Mouse (Mus musculus): ENCODE data around the gene Fat2. TPM values are rescaled to one million over a fixed set of nuclear protein-coding genes. Genes with fewer than 3 reads are reported as not detected.

Gene Fat2
- not detected in 2 replicates for polyA plus RNA-seq (2016; fragmentation: Nextera tagmentation; extraction: Ambion mirVana)

DNA sequence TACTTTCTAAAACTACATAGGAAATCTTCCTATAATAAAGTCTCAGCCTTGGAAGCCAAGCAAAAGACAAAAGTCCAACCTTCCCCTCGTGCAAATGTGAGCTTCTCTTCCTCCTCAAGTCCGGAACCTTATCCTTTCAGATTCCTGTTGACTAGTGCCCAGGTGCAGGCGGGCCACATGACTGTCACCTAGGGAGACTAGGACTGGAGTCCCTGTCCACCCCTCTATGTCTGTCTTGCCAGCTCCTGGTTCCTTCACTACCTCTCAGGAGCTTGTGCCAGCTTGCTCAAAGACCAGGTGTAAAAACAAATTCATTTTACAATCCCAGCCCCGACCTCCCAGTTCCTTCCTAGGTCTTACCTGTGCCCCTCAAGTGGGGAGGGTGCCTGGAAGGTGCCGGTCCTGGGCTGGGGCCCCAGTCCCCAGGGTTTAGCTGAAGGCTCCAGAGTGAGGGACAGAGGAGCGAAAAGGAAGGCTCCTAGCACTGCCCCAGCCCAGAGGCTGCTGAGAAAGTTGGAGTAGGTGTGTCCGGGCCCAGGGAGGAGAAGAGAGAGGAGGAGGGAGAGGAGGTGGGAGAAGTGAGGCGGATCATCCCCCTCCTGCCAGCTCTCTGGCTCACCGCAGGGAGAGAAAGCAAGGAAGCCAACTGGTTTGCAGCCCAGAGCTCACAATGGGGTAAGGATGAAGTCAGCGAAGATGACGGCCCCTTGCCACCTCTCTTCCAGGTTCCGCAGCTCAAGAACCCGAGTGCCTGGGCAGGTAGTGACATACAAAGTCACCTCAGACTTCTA is at the start of gene Fat2:
TSS of gene Fat2 (minus strand) at position 464 of the 791 bp plus-strand sequence.
- Histone ChIP-seq H3K27me3 (replicated peaks) (0 out of 2 replicates have a peak, but pooled peaks cover 7% of the 10 kb centered on the region), H3K4me3 (no peak within 1 kb of the TSS), H3K4me1 (no peaks in the 10 kb centered on the region), H3K27ac (no peak within 1 kb of the TSS), H3K36me3 (no peaks in the 10 kb centered on the region), H3K9me3 (replicated peaks) (no peaks in the 10 kb centered on the region), H3K4me2 (no peak within 1 kb of the TSS), H3K9ac (no peak within 1 kb of the TSS)
- no peak for ATAC-seq
- WGBS (ENCODE audit: insufficient replicate concordance): 34% methylated on average over 13 of the region's 13 CpGs

DNA sequence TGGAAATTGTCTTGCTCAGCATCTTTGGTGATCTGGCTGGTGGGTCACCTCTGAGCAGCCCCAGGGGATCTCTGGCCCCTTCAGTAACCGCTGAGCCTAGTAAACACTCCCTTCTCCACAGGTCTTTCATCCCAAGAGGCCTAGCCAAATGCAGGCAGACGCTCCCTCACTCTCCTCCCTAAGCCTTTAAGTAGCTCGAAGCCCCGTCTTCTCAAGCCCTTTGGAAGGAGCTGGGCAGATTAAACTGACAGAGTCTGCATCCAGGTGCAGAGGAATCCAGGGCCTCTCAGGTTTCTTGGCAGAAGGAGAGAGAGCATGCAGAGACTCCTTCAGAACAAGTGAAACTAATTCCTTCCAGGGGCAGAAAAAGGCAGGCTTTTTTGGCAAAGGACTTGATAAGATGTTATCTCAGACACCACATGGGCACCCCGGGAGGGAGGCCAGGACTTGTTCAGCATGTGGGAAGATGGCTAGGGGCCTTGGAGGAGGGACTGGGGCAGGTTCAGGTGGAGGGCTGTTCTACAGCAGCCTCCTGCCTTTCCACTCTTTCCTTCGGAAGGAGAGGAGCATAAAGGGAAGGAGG is 47.2 kb upstream of the Fat2 start:
- no peak for ATAC-seq
- Histone ChIP-seq H3K4me2 (no peak overlapping the region), H3K9ac (no peak overlapping the region), H3K27me3 (replicated peaks) (peaks cover 32% of the 10 kb centered on the region), H3K27ac (no peak overlapping the region), H3K36me3 (no peaks in the 10 kb centered on the region), H3K4me1 (peaks cover 10% of the 10 kb centered on the region; the same call in 1 of the 2 replicates), H3K4me3 (no peak overlapping the region), H3K9me3 (replicated peaks) (no peaks in the 10 kb centered on the region)
- WGBS (ENCODE audit: insufficient replicate concordance): 38% methylated on average over 6 of the region's 6 CpGs

DNA sequence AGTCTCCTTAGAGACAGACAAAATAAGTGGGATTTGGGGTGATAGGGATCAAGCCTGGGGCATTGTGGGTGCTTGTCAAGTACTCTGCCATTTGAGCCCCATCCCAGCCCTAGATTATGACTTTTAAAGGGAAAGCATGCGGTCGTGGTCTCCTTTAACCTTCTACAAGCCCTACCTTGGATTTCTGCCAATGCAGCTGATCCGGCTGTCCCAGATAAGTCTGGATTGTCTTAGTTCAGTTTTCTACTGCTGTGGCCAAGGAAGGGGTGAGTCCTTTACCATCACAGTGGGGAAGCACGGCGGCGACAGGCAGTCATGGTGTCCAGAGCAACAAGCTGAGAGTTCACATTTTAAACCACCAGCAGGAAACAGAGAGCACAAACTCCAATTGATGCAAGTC is 44.5 kb upstream of the Fat2 start:
- Histone ChIP-seq H3K4me1 (peaks cover 10% of the 10 kb centered on the region; the same call in 1 of the 2 replicates), H3K9me3 (replicated peaks) (no peaks in the 10 kb centered on the region), H3K4me2 (no peak overlapping the region), H3K27ac (no peak overlapping the region), H3K9ac (no peak overlapping the region), H3K36me3 (no peaks in the 10 kb centered on the region), H3K27me3 (replicated peaks) (peaks cover 19% of the 10 kb centered on the region; the same call in 1 of the 2 replicates), H3K4me3 (no peak overlapping the region)
- WGBS (ENCODE audit: insufficient replicate concordance): 70% methylated on average over 6 of the region's 6 CpGs
- no peak for ATAC-seq

DNA sequence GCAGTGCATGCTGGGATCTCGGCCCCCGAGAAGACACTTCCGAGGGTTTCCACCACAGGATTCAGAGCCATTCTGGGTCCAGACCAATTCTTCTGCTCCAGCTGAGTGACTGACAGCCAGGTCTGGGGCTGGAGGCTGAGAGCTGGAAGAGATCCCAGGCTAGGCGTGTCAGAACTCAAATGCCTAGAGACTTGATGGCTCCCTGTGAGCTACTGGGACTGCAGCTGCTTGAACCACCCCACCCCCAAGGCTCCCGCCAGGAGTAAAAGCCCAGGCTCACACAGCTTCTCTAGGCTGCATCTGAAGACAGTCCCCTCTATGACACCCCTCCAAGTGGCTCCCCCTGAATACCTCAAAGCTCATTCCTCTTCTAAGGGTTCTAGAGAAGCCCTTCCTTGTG is 42.0 kb upstream of the Fat2 start:
- no peaks in the 10 kb centered on the region for H3K9me3 ChIP-seq (replicated peaks)
- H3K4me2 ChIP-seq: no peak overlapping the region
- H3K36me3 ChIP-seq: no peaks in the 10 kb centered on the region
- H3K4me1 ChIP-seq: peaks cover 10% of the 10 kb centered on the region; the same call in 1 of the 2 replicates
- 51% methylated on average over 5 of the region's 5 CpGs for WGBS (ENCODE audit: insufficient replicate concordance)
- ATAC-seq: no peak
- peaks cover 10% of the 10 kb centered on the region; the same call in 1 of the 2 replicates for H3K27me3 ChIP-seq (replicated peaks)
- no peak overlapping the region for H3K4me3 ChIP-seq
- H3K27ac ChIP-seq: no peak overlapping the region
- no peak overlapping the region for H3K9ac ChIP-seq

DNA sequence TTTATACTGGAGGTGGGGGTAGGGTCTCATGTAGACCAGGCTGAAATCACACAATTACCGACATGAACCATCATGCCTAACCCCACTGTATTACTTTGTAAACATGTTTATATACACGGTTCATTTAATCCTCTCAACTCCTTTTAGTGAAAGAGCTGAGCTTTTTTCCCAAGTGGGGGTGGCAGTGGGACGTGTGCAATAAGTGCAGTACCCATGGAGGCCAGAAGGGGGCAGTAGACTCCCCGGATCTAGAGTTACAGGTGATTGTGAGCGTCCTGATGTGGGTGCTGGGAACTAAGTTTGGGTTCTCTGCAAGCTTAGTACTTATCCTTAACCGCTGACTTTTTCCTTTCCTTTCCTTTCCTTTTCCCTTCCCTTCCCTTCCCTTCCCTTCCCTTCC is 37.5 kb upstream of the Fat2 start:
- Histone ChIP-seq H3K4me2 (no peak overlapping the region), H3K9me3 (replicated peaks) (no peaks in the 10 kb centered on the region), H3K27ac (no peak overlapping the region), H3K4me3 (no peak overlapping the region), H3K27me3 (replicated peaks) (peaks cover 3% of the 10 kb centered on the region; the same call in 1 of the 2 replicates), H3K4me1 (no peaks in the 10 kb centered on the region), H3K36me3 (no peaks in the 10 kb centered on the region), H3K9ac (no peak overlapping the region)
- ATAC-seq: no peak
- WGBS (ENCODE audit: insufficient replicate concordance): 37% methylated on average over 6 of the region's 6 CpGs

DNA sequence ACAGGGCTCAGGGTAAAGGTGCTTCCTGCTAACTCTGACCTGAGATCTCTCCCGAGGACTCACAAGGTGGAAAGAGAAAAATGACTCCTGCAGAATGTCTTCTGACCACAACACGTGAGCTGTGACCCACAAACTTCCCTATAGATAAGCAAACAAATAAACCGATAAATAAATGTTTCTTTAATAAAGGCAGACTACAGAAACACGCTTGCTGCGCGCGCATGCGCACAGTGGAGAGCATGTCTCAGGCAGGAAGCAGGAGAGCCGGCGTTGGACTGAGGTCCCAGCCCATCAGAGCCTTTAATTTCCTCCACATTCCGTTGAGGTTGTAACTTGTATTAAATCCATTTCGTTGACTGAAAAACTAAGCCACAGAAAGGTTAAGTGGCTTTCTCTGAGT is 37.0 kb upstream of the Fat2 start:
- no peak overlapping the region for H3K27ac ChIP-seq
- peaks cover 3% of the 10 kb centered on the region; the same call in 1 of the 2 replicates for H3K27me3 ChIP-seq (replicated peaks)
- H3K9me3 ChIP-seq (replicated peaks): no peaks in the 10 kb centered on the region
- no peak overlapping the region for H3K4me2 ChIP-seq
- H3K4me3 ChIP-seq: no peak overlapping the region
- no peaks in the 10 kb centered on the region for H3K4me1 ChIP-seq
- H3K9ac ChIP-seq: no peak overlapping the region
- WGBS (ENCODE audit: insufficient replicate concordance): 55% methylated on average over 12 of the region's 12 CpGs
- no peaks in the 10 kb centered on the region for H3K36me3 ChIP-seq
- no peak for ATAC-seq

DNA sequence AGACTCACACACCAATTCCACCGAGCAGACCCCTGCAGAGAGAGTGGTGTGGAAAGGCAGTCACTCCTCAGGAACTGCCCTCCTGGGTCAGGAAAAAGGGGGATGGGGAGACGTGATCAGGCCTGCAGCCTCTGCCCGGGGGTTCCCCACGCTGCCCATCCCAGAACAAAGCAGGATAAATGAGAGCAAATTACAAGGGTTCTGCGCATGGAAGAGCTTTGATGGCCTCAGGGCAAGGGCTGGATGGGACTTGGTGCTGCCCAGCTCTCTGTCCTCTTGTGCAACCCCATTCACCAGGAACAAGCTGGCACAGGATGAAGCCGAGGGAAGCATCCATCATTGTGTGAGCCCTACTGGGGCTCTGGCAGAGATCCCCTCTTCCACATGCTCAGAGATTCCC is 35.6 kb upstream of the Fat2 start:
- H3K4me2 ChIP-seq: no peak overlapping the region
- 57% methylated on average over 6 of the region's 6 CpGs for WGBS (ENCODE audit: insufficient replicate concordance)
- H3K9me3 ChIP-seq (replicated peaks): no peaks in the 10 kb centered on the region
- H3K4me1 ChIP-seq: no peaks in the 10 kb centered on the region
- no peaks in the 10 kb centered on the region; the same call in 1 of the 2 replicates for H3K27me3 ChIP-seq (replicated peaks)
- H3K4me3 ChIP-seq: no peak overlapping the region
- no peaks in the 10 kb centered on the region for H3K36me3 ChIP-seq
- no peak overlapping the region for H3K9ac ChIP-seq
- H3K27ac ChIP-seq: no peak overlapping the region
- no peak for ATAC-seq

DNA sequence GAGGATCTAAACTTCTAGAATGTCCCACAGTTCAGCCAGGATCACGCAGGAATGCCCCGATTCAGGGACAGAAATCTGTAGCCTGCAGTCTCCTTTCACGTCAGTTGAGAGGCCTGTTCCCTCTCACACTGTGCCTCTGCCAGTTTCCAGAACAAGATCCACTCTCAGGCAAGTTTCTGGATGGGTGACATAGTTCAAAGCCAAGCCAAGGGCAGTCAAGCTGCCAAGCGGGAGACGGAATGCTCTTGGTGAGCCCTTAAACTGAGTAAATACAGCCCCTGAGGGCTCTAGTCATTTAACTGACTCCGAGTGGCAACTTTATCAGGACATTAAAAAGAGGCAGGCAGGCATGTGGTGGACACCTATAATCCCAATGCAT is 32.7 kb upstream of the Fat2 start:
- Histone ChIP-seq H3K9me3 (replicated peaks) (no peaks in the 10 kb centered on the region), H3K4me1 (no peaks in the 10 kb centered on the region), H3K9ac (no peak overlapping the region), H3K36me3 (no peaks in the 10 kb centered on the region), H3K4me2 (no peak overlapping the region), H3K27me3 (replicated peaks) (no peaks in the 10 kb centered on the region; the same call in 1 of the 2 replicates), H3K27ac (no peak overlapping the region), H3K4me3 (no peak overlapping the region)
- no peak for ATAC-seq
- 58% methylated on average over 6 of the region's 6 CpGs for WGBS (ENCODE audit: insufficient replicate concordance)

DNA sequence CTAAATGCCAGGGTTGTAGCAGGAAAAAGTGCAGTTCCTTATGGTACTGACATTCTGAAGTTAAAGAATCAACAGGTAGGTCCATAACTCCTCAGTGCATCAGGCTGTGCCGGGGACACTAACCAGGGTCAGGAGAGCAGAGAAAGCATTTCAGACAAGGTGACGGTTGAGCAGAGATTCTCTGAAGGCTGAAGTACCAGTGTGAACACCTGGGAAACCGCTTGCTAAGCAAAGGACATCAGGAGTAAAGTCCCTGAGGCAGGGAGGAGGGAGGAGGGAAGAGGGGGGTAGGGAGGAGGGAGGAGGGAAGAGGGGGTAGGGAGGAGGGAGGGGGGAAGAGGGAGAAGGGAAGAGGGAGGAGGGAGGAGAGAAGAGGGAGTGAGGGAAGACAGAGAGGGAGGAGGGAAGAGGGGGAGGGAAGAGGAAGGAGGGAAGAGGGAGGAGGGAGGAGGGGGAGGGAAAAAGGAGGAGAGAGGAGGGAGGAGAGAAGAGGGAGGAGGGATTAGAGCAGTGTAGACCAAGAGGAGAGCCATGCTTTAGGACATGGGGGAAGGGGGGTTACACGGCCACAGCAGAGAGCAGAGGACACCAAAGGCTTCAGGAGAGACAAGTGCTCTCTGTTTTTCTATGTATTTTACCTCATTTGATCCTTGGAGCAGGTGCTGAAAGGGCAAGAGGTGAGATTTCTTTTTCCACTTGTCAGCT is 32.2 kb upstream of the Fat2 start:
- Histone ChIP-seq H3K4me3 (no peak overlapping the region), H3K4me1 (no peaks in the 10 kb centered on the region), H3K9ac (no peak overlapping the region), H3K27me3 (replicated peaks) (no peaks in the 10 kb centered on the region; the same call in 1 of the 2 replicates), H3K4me2 (no peak overlapping the region), H3K36me3 (no peaks in the 10 kb centered on the region), H3K9me3 (replicated peaks) (no peaks in the 10 kb centered on the region), H3K27ac (no peak overlapping the region)
- WGBS (ENCODE audit: insufficient replicate concordance): 40% methylated on average over 4 of the region's 4 CpGs
- ATAC-seq: no peak

DNA sequence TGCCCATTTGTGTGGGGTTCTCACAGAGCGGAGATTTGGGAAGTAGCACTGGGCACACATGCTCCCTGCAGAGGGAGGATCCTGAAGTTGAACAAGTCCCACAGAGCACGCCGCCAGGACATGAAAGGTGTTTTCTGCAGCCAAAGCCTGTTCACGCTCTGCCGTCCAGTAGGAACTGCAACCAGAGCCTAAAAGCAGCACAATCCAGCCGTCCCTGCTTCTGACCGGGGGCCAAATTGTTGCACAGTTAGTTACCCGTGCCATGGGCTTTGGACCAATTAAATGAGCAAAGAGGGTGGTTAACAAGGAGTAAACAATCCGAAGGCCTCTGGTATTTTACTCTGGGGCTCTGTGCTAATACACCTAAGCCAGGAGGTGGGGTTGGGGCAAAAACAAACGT is 31.4 kb upstream of the Fat2 start:
- WGBS (ENCODE audit: insufficient replicate concordance): 62% methylated on average over 10 of the region's 10 CpGs
- no peak for ATAC-seq
- Histone ChIP-seq H3K4me3 (no peak overlapping the region), H3K36me3 (no peaks in the 10 kb centered on the region), H3K27me3 (replicated peaks) (no peaks in the 10 kb centered on the region), H3K4me2 (no peak overlapping the region), H3K9ac (no peak overlapping the region), H3K4me1 (no peaks in the 10 kb centered on the region), H3K27ac (no peak overlapping the region), H3K9me3 (replicated peaks) (no peaks in the 10 kb centered on the region)

DNA sequence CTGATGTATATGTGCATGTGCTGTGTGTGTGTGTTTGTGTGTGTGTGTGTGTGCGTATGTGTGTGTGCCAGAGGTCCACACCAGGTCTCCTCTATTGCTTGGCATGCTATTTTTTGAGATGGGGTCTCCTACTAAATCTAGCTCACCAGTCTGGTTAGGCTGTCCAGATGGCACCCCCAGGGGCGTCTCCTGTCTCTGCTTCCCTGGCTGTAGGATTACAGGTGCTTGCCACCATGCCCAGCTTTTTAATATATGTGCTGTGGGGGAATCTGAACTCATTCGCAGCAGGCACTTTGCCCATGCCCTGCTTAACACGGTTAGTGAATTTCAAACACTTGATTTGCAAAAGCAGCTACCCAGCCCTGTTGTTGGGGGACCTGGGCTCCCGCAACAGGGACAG is 29.5 kb upstream of the Fat2 start:
- 67% methylated on average over 5 of the region's 5 CpGs for WGBS (ENCODE audit: insufficient replicate concordance)
- H3K4me3 ChIP-seq: no peak overlapping the region
- no peaks in the 10 kb centered on the region for H3K36me3 ChIP-seq
- no peaks in the 10 kb centered on the region for H3K4me1 ChIP-seq
- no peaks in the 10 kb centered on the region for H3K9me3 ChIP-seq (replicated peaks)
- no peak for ATAC-seq
- no peak overlapping the region for H3K9ac ChIP-seq
- H3K27ac ChIP-seq: no peak overlapping the region
- no peaks in the 10 kb centered on the region for H3K27me3 ChIP-seq (replicated peaks)
- no peak overlapping the region for H3K4me2 ChIP-seq

DNA sequence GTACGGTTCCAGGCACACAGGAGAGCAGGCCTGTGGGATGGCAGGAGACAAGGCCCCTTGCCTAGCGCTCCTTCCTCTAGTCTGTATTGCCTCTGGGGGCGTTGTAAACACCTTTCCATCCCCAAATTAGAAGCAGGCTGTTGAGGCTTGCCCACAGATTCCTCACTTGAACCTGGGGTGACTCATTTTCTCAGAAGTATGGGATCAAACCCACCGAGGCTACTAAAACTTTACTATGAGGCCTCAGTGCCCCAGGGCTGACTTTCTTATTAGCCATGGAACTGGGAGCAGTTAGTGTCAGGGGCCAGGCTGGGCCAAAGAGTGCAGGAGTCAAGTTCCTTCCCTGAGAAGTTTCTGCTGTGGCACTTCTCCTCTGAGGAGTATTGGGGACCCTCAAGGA is 28.9 kb upstream of the Fat2 start:
- H3K36me3 ChIP-seq: no peaks in the 10 kb centered on the region
- WGBS (ENCODE audit: insufficient replicate concordance): 46% methylated on average over 4 of the region's 4 CpGs

More for the DNA sequence above, 28.9 kb upstream of the Fat2 start:
- no peak for ATAC-seq
- H3K27ac ChIP-seq: no peak overlapping the region
- H3K27me3 ChIP-seq (replicated peaks): no peaks in the 10 kb centered on the region
- no peak overlapping the region for H3K4me3 ChIP-seq
- H3K4me1 ChIP-seq: no peaks in the 10 kb centered on the region
- H3K9ac ChIP-seq: no peak overlapping the region
- no peak overlapping the region for H3K4me2 ChIP-seq
- no peaks in the 10 kb centered on the region for H3K9me3 ChIP-seq (replicated peaks)

Measured in liver, embryonic 12.5 days (tissue).